In genomic region chr1:52330496-52330895, GRCm38 (mm10) we compare ENCODE assay signal across 11 mouse cellular contexts.
"Had no signal": no experiment of that assay in that cellular context is flagged by ENCODE, and none has a peak within 500 bp of the region (broad histone marks: within the 10 kb centered on the region; RNA-seq: fewer than 3 reads in every experiment).

No protein-coding gene starts in this region.

- DNase-seq: right cerebral cortex, adult 18-20 months; right cerebral cortex, postnatal 14 days; right cerebral cortex, postnatal 25 days; right cerebral cortex, postnatal 4 days; spleen, adult 18-20 months; thymus, adult 18-20 months; thymus, adult 2 months; thymus, postnatal 14 days; thymus, postnatal 25 days; thymus, postnatal 36 days; thymus, postnatal 4 days had no signal
